Mouse (Mus musculus): ENCODE data around the gene Fscb.

Gene Fscb

DNA sequence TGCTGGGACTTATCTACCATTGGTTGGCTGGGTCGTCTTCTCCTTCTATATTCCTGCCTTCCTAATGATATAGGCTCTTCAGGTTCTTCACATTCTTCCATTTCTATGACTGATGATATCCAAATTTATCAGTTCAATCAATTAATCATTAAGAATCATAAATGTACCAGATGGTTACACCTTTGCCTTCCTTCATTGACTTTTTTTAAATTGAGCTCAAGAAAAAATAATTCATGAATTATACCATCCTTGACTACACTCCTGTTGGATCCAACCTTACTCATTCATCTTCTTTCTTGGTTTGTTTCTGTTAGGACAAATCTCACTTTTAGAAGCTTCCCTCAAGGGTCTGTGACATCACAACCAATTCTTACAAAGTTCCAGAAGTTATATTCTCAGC is at the start of gene Fscb:
Gene Fscb (minus strand): TSS at position 101 of the 400 bp plus-strand sequence.
- no peak for DNase-seq

GRCm38 (mm10) chr12:64516775-64517174 is 42.3 kb upstream of the Fscb start:
- no peak for DNase-seq

- DNase-seq = no peak
These were observed 38.9 kb upstream of the Fscb start for GRCm38 (mm10) chr12:64513439-64513838.

DNA sequence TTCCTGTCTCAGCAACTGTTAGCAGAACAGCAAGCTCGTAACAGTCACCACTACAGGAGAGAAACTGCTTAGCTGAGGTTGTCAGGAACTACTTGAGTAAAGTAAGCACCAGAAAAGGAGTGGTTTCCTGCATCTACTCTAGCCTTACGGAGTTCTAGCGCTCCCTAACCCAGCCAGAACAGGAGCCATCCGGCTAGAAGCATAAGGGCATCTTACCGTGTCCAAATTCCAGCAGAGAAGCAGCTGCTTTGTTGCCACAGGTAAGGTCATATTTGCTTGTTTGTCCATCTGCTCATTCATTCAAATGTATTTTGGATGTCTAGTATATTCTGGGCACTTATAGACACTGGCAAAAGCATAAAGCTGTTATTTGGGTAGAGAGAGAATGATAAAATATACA is 23.2 kb upstream of the Fscb start:
- DNase-seq = no peak

- no peak for DNase-seq
These were observed 875 bp downstream of the Fscb start for GRCm38 (mm10) chr12:64473615-64474014.

GRCm38 (mm10) chr12:64473136-64473535 is 1.4 kb downstream of the Fscb start:
- no peak for DNase-seq

GRCm38 (mm10) chr12:64455228-64455627 is 19.3 kb downstream of the Fscb start:
- no peak for DNase-seq

DNA sequence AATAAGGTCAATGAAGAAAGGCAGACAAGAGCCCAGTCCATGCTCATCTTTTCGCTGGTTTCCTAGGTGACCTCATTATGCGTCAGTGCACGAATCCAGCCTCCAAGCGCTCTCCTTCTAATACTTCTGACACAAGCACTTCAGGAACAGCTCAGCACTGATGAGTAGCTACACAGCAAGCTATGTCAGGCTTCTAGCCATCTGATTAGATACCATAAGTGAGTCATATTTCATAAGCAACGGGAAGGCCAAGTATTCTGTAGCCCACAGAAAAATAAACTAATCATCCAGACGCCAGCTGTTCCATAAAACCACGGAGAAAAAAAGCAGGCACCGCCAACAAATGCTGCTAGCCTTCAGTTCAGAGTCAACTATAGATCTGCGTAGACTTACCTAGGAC is 24.6 kb downstream of the Fscb start:
- DNase-seq = no peak

- no peak for DNase-seq
These were observed 37.8 kb downstream of the Fscb start for GRCm38 (mm10) chr12:64436675-64437074.
